Mouse (Mus musculus) liver, postnatal 0 days (tissue): ENCODE data around the gene Hat1. TPM values are rescaled to one million over a fixed set of nuclear protein-coding genes. Genes with fewer than 3 reads are reported as not detected.

ENCODE experiments used
- ATAC-seq: fragments of 200-750 bp; cut with Nextera tagmentation; 2 replicates; pipeline ENCODE4 v1.8.0; 2017; ENCODE audit warnings: mild to moderate bottlenecking, moderate library complexity
- DNase-seq: peaks from one replicate; pipeline ENCODE4 v3.0.0-alpha.2; 2016
- H3K27ac ChIP-seq: fragments of 300-500 bp; sonication (generic); 2 replicates; pipeline ENCODE4 v1.5.1; 2014; ENCODE audit warnings: antibody characterized with exemption, moderate library complexity, mild to moderate bottlenecking, low read depth
- H3K27me3 ChIP-seq: fragments of 300-500 bp; sonication (generic); 2 replicates; pipeline ENCODE4 v1.6.1; 2014; ENCODE audit warnings: low read length, control low read depth, mixed read lengths; ENCODE audit not compliant: insufficient read depth
- H3K36me3 ChIP-seq: fragments of 300-500 bp; sonication (generic); replicated peaks from 2 replicates; pipeline ENCODE4 v1.6.1; 2014; ENCODE audit warnings: mild to moderate bottlenecking, control low read depth, low read length, moderate library complexity, mixed read lengths; ENCODE audit not compliant: insufficient read depth
- H3K4me1 ChIP-seq: fragments of 300-500 bp; sonication (generic); 2 replicates; pipeline ENCODE4 v1.6.1; 2014; ENCODE audit warnings: antibody characterized with exemption, mild to moderate bottlenecking, control low read depth; ENCODE audit not compliant: insufficient read depth
- H3K4me2 ChIP-seq: fragments of 300-500 bp; sonication (generic); 2 replicates; pipeline ENCODE4 v1.6.1; 2014; ENCODE audit warnings: low read depth, mild to moderate bottlenecking, low read length, moderate library complexity, mixed read lengths
- H3K4me3 ChIP-seq: fragments of 300-500 bp; sonication (generic); 2 replicates; pipeline ENCODE4 v1.5.1; 2014; ENCODE audit warnings: low read depth, low read length
- H3K9ac ChIP-seq: fragments of 300-500 bp; sonication (generic); replicated peaks from 2 replicates; pipeline ENCODE4 v1.6.1; 2014; ENCODE audit warnings: mild to moderate bottlenecking, moderate library complexity
- H3K9me3 ChIP-seq: fragments of 300-500 bp; sonication (generic); 2 replicates; pipeline ENCODE4 v1.6.1; 2016; ENCODE audit warnings: mild to moderate bottlenecking, control low read depth, low read length, mixed read lengths
- CTCF ChIP-seq: sonication (generic); IDR thresholded peaks from 2 replicates; pipeline ENCODE4 v1.5.1; 2016; ENCODE audit warnings: antibody characterized with exemption, low read depth
- EP300 ChIP-seq: IDR thresholded peaks from 2 replicates; pipeline ENCODE4 v1.6.1; 2016; ENCODE audit warnings: antibody characterized with exemption, low read depth, mild to moderate bottlenecking
- WGBS: fragments of 180-500 bp; shearing (Covaris S2); extraction: QIAGEN DNeasy Blood & Tissue Kit; methylation state at CpG from one replicate; pipeline ENCODE4 v1.1.7; 2014; ENCODE audit not compliant: insufficient replicate concordance; 5-methylcytosine and 5-hydroxymethylcytosine counted together
- polyA plus RNA-seq: library from polyadenylated mRNA; unstranded; fragments of >200 nt; fragmentation: Nextera tagmentation; extraction: Ambion mirVana; gene quantifications from 2 replicates; pipeline ENCODE4 v1.2.1, GENCODE M21; 2015

Gene Hat1
- polyA plus RNA-seq, 1 experiment from 2014 or later, result 53.6 TPM

DNA sequence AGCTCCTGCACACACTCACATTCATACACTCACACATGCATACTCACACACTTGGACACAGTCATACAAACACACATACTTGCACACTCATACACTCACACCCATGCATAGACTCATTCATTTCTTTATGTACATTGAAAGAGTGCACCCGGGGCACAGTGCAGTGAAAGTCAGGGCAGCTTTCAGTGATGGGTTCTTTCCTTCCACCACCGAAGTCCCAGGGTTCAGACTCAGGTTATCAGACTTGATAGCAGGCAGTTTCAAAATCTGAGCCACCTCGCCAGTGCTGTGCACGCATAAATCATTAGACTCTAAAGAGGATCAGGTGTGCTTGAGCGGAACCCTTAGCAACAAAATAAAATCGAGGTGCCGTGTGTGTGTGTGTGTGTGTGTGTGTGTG, 38.6 kb upstream of the Hat1 start:
- no peak overlapping the region for H3K9ac ChIP-seq
- H3K4me3 ChIP-seq, result no peak overlapping the region
- H3K27ac ChIP-seq, result no peak overlapping the region
- no peaks in the 10 kb centered on the region for H3K9me3 ChIP-seq
- no peak overlapping the region for H3K4me2 ChIP-seq
- no peaks in the 10 kb centered on the region for H3K27me3 ChIP-seq
- WGBS, result 77% methylated on average over 7 of the region's 7 CpGs
- no peaks in the 10 kb centered on the region; the same call in 1 of the 2 replicates for H3K36me3 ChIP-seq
- DNase-seq (no peak), ATAC-seq (no peak)
- TF ChIP-seq CTCF (no peak), EP300 (no peak)
- peaks cover 12% of the 10 kb centered on the region for H3K4me1 ChIP-seq

DNA sequence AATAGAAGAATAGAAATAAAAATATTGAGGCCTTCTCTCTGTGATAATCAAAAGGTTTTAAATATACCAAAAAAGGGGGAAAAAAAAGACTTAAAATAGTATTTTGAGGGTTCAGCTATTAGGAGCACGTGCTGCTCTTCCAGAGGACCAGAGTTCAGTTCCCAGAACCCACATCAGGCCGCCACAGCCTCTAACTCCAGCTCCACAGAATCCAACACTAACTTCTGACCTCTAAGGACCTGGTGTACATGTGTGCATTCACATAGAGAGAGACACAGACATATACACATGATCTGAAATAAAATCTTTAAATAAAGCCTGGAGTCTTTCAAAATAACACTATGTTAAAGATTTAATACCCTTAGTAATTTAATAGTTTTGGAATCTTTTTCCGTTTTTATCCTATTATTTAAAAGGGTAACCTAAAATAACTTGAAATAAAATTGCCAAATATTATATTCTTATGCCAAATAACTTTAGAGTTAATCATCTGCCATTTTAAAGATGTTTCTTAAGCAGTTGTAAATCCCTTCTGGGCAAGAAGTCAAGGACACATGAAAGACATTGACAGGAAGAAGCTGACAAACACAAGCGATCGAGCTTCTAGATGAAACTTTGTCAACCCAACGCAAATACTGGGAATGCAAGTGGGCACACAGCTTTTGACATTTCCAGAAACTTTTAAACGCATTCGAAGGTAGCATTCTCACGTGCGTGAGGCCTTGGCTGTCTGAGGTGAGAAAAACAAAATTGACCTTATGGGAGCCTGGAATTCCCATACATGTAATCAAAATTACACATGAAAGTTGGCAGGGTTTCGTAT, 37.6 kb upstream of the Hat1 start:
- Histone ChIP-seq H3K36me3 (no peaks in the 10 kb centered on the region; the same call in 1 of the 2 replicates), H3K9me3 (no peaks in the 10 kb centered on the region), H3K4me2 (no peak overlapping the region), H3K4me1 (peaks cover 12% of the 10 kb centered on the region), H3K27ac (no peak overlapping the region), H3K4me3 (no peak overlapping the region), H3K27me3 (no peaks in the 10 kb centered on the region), H3K9ac (no peak overlapping the region)
- TF ChIP-seq EP300, result no peak
- TF ChIP-seq CTCF, result no peak
- 83% methylated on average over 11 of the region's 11 CpGs for WGBS
- DNase-seq (no peak), ATAC-seq (no peak)

DNA sequence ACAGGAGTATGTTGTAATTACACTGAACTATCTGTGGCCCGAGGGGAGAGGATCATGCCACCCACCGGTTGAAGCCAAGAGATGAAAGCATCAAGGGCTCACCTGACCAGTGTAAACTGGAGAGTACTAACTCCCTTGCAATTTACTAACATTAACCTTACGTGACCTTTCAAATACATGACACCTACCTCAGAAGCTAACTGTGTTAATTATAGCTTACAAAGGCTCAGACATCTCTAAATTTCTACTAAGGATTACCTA, 37.1 kb upstream of the Hat1 start:
- Histone ChIP-seq H3K4me3 (no peak overlapping the region), H3K4me2 (no peak overlapping the region), H3K9ac (no peak overlapping the region), H3K4me1 (peaks cover 12% of the 10 kb centered on the region), H3K9me3 (no peaks in the 10 kb centered on the region), H3K36me3 (no peaks in the 10 kb centered on the region; the same call in 1 of the 2 replicates), H3K27ac (no peak overlapping the region), H3K27me3 (no peaks in the 10 kb centered on the region)
- no peak for DNase-seq
- TF ChIP-seq EP300 (no peak), CTCF (no peak)
- WGBS, result 88% methylated on average over 3 of the region's 3 CpGs
- no peak for ATAC-seq

GRCm38 (mm10) chr2:71353306-71354054, 35.3 kb upstream of the Hat1 start:
- H3K4me3 ChIP-seq, result no peak overlapping the region
- no peak overlapping the region for H3K4me2 ChIP-seq
- 0 out of 2 replicates have a peak, but pooled peaks cover 4% of the 10 kb centered on the region for H3K36me3 ChIP-seq
- H3K9ac ChIP-seq, result no peak overlapping the region
- H3K9me3 ChIP-seq, result no peaks in the 10 kb centered on the region
- DNase-seq (no peak), ATAC-seq (no peak)
- TF ChIP-seq EP300 (no peak), CTCF (no peak)
- peaks cover 12% of the 10 kb centered on the region for H3K4me1 ChIP-seq
- H3K27ac ChIP-seq, result no peak overlapping the region
- no peaks in the 10 kb centered on the region for H3K27me3 ChIP-seq
- 42% methylated on average over 10 of the region's 10 CpGs for WGBS

- TF ChIP-seq EP300, result no peak
- TF ChIP-seq CTCF, result no peak
- no peak overlapping the region for H3K4me2 ChIP-seq
- H3K4me3 ChIP-seq, result no peak overlapping the region
- ATAC-seq, result no peak
- H3K4me1 ChIP-seq, result peaks cover 12% of the 10 kb centered on the region
- H3K9ac ChIP-seq, result no peak overlapping the region
- no peaks in the 10 kb centered on the region for H3K27me3 ChIP-seq
- 77% methylated on average over 5 of the region's 5 CpGs for WGBS
- no peaks in the 10 kb centered on the region for H3K9me3 ChIP-seq
- no peak for DNase-seq
- 0 out of 2 replicates have a peak, but pooled peaks cover 4% of the 10 kb centered on the region for H3K36me3 ChIP-seq
- no peak overlapping the region for H3K27ac ChIP-seq
These were observed 34.7 kb upstream of the Hat1 start for GRCm38 (mm10) chr2:71354055-71354425.

GRCm38 (mm10) chr2:71358347-71358746, 30.4 kb upstream of the Hat1 start:
- Histone ChIP-seq H3K4me1 (peaks cover 9% of the 10 kb centered on the region), H3K27me3 (no peaks in the 10 kb centered on the region), H3K4me2 (no peak overlapping the region), H3K9me3 (no peaks in the 10 kb centered on the region), H3K27ac (no peak overlapping the region), H3K4me3 (no peak overlapping the region), H3K9ac (no peak overlapping the region), H3K36me3 (peaks cover 4% of the 10 kb centered on the region; the same call in 1 of the 2 replicates)
- ATAC-seq (no peak), DNase-seq (no peak)
- WGBS, result 90% methylated on average over 5 of the region's 5 CpGs
- TF ChIP-seq EP300, result no peak
- no peak for TF ChIP-seq CTCF
